Mouse (Mus musculus): ENCODE data around the gene Cst6. TPM values are rescaled to one million over a fixed set of nuclear protein-coding genes. Genes with fewer than 3 reads are reported as not detected.

The Cst6 gene
- polyA plus RNA-seq, 1 experiment from 2014 or later = 1.3 TPM

GRCm38 (mm10) chr19:5383326-5383725 lies 34.0 kb upstream of the Cst6 start:
- H3K4me2 ChIP-seq (replicated peaks; ENCODE audit: low read depth, low read length) = no peak overlapping the region
- peaks cover 79% of the 10 kb centered on the region for H3K36me3 ChIP-seq (ENCODE audit: control insufficient read depth, insufficient read depth, low read length)
- H3K4me1 ChIP-seq (ENCODE audit: control insufficient read depth, insufficient read depth, low read length) = peaks cover 8% of the 10 kb centered on the region
- H3K9ac ChIP-seq (ENCODE audit: low read depth, low read length) = no peak overlapping the region
- ATAC-seq (ENCODE audit: low FRiP score, low TSS enrichment) = no peak
- WGBS = 96% methylated on average over 12 of the region's 12 CpGs
- H3K4me3 ChIP-seq (ENCODE audit: low read length) = no peak overlapping the region
- H3K27me3 ChIP-seq (ENCODE audit: control insufficient read depth, insufficient read depth, low read length) = no peaks in the 10 kb centered on the region
- no peak overlapping the region for H3K27ac ChIP-seq (ENCODE audit: low read depth, low read length)
- H3K9me3 ChIP-seq (ENCODE audit: control insufficient read depth, low read length) = no peaks in the 10 kb centered on the region

- Histone ChIP-seq H3K9me3 (ENCODE audit: control insufficient read depth, low read length) (no peaks in the 10 kb centered on the region), H3K27me3 (ENCODE audit: control insufficient read depth, insufficient read depth, low read length) (no peaks in the 10 kb centered on the region), H3K4me3 (ENCODE audit: low read length) (no peak overlapping the region), H3K27ac (ENCODE audit: low read depth, low read length) (no peak overlapping the region), H3K9ac (ENCODE audit: low read depth, low read length) (no peak overlapping the region), H3K4me1 (ENCODE audit: control insufficient read depth, insufficient read depth, low read length) (no peaks in the 10 kb centered on the region), H3K4me2 (replicated peaks; ENCODE audit: low read depth, low read length) (no peak overlapping the region), H3K36me3 (ENCODE audit: control insufficient read depth, insufficient read depth, low read length) (peaks cover 64% of the 10 kb centered on the region)
- 95% methylated on average over 1 of the region's 1 CpGs for WGBS
- ATAC-seq (ENCODE audit: low FRiP score, low TSS enrichment) = no peak
Observed at GRCm38 (mm10) chr19:5377446-5377845, 28.1 kb upstream of the Cst6 start.

GRCm38 (mm10) chr19:5374748-5375147 lies 25.4 kb upstream of the Cst6 start:
- no peaks in the 10 kb centered on the region for H3K9me3 ChIP-seq (ENCODE audit: control insufficient read depth, low read length)
- peaks cover 62% of the 10 kb centered on the region for H3K36me3 ChIP-seq (ENCODE audit: control insufficient read depth, insufficient read depth, low read length)
- no peak overlapping the region for H3K4me3 ChIP-seq (ENCODE audit: low read length)
- H3K27ac ChIP-seq (ENCODE audit: low read depth, low read length) = no peak overlapping the region
- H3K27me3 ChIP-seq (ENCODE audit: control insufficient read depth, insufficient read depth, low read length) = no peaks in the 10 kb centered on the region
- ATAC-seq (ENCODE audit: low FRiP score, low TSS enrichment) = no peak
- H3K4me2 ChIP-seq (replicated peaks; ENCODE audit: low read depth, low read length) = no peak overlapping the region
- WGBS = 68% methylated on average over 4 of the region's 4 CpGs
- H3K9ac ChIP-seq (ENCODE audit: low read depth, low read length) = no peak overlapping the region
- H3K4me1 ChIP-seq (ENCODE audit: control insufficient read depth, insufficient read depth, low read length) = no peaks in the 10 kb centered on the region

GRCm38 (mm10) chr19:5374177-5374576 lies 24.8 kb upstream of the Cst6 start:
- Histone ChIP-seq H3K9me3 (ENCODE audit: control insufficient read depth, low read length) (no peaks in the 10 kb centered on the region), H3K9ac (ENCODE audit: low read depth, low read length) (no peak overlapping the region), H3K4me3 (ENCODE audit: low read length) (no peak overlapping the region), H3K27ac (ENCODE audit: low read depth, low read length) (no peak overlapping the region), H3K27me3 (ENCODE audit: control insufficient read depth, insufficient read depth, low read length) (no peaks in the 10 kb centered on the region), H3K4me2 (replicated peaks; ENCODE audit: low read depth, low read length) (no peak overlapping the region), H3K36me3 (ENCODE audit: control insufficient read depth, insufficient read depth, low read length) (peaks cover 62% of the 10 kb centered on the region), H3K4me1 (ENCODE audit: control insufficient read depth, insufficient read depth, low read length) (no peaks in the 10 kb centered on the region)
- WGBS = 88% methylated on average over 4 of the region's 4 CpGs
- no peak for ATAC-seq (ENCODE audit: low FRiP score, low TSS enrichment)

GRCm38 (mm10) chr19:5372724-5373123 lies 23.4 kb upstream of the Cst6 start:
- Histone ChIP-seq H3K27me3 (ENCODE audit: control insufficient read depth, insufficient read depth, low read length) (no peaks in the 10 kb centered on the region), H3K27ac (ENCODE audit: low read depth, low read length) (no peak overlapping the region), H3K4me3 (ENCODE audit: low read length) (no peak overlapping the region), H3K4me1 (ENCODE audit: control insufficient read depth, insufficient read depth, low read length) (0 out of 2 replicates have a peak, but pooled peaks cover 8% of the 10 kb centered on the region), H3K36me3 (ENCODE audit: control insufficient read depth, insufficient read depth, low read length) (peaks cover 59% of the 10 kb centered on the region), H3K9ac (ENCODE audit: low read depth, low read length) (no peak overlapping the region), H3K9me3 (ENCODE audit: control insufficient read depth, low read length) (no peaks in the 10 kb centered on the region), H3K4me2 (replicated peaks; ENCODE audit: low read depth, low read length) (no peak overlapping the region)
- 91% methylated on average over 7 of the region's 7 CpGs for WGBS
- ATAC-seq (ENCODE audit: low FRiP score, low TSS enrichment) = no peak

GRCm38 (mm10) chr19:5370932-5371331 lies 21.6 kb upstream of the Cst6 start:
- no peak overlapping the region for H3K27ac ChIP-seq (ENCODE audit: low read depth, low read length)
- no peak for ATAC-seq (ENCODE audit: low FRiP score, low TSS enrichment)
- peaks cover 50% of the 10 kb centered on the region for H3K36me3 ChIP-seq (ENCODE audit: control insufficient read depth, insufficient read depth, low read length)
- no peaks in the 10 kb centered on the region for H3K27me3 ChIP-seq (ENCODE audit: control insufficient read depth, insufficient read depth, low read length)
- H3K4me2 ChIP-seq (replicated peaks; ENCODE audit: low read depth, low read length) = no peak overlapping the region
- no peak overlapping the region for H3K9ac ChIP-seq (ENCODE audit: low read depth, low read length)
- H3K4me3 ChIP-seq (ENCODE audit: low read length) = no peak overlapping the region
- 0 out of 2 replicates have a peak, but pooled peaks cover 8% of the 10 kb centered on the region for H3K4me1 ChIP-seq (ENCODE audit: control insufficient read depth, insufficient read depth, low read length)
- no peaks in the 10 kb centered on the region for H3K9me3 ChIP-seq (ENCODE audit: control insufficient read depth, low read length)
- WGBS = 96% methylated on average over 3 of the region's 3 CpGs

GRCm38 (mm10) chr19:5367455-5367854 lies 18.1 kb upstream of the Cst6 start:
- WGBS = 10% methylated on average over 11 of the region's 11 CpGs
- Histone ChIP-seq H3K27me3 (ENCODE audit: control insufficient read depth, insufficient read depth, low read length) (no peaks in the 10 kb centered on the region), H3K4me1 (ENCODE audit: control insufficient read depth, insufficient read depth, low read length) (peaks cover 13% of the 10 kb centered on the region; the same call in 1 of the 2 replicates), H3K4me3 (ENCODE audit: low read length) (peak overlapping the region; percentile 86), H3K9ac (ENCODE audit: low read depth, low read length) (peak overlapping the region; percentile 91), H3K4me2 (replicated peaks; ENCODE audit: low read depth, low read length) (peak overlapping the region; percentile 92), H3K9me3 (ENCODE audit: control insufficient read depth, low read length) (no peaks in the 10 kb centered on the region), H3K27ac (ENCODE audit: low read depth, low read length) (no peak overlapping the region), H3K36me3 (ENCODE audit: control insufficient read depth, insufficient read depth, low read length) (peaks cover 62% of the 10 kb centered on the region)
- ATAC-seq (ENCODE audit: low FRiP score, low TSS enrichment) = no peak

GRCm38 (mm10) chr19:5367053-5367359 lies 17.6 kb upstream of the Cst6 start, which contains the start of gene Banf1:
Banf1 (minus strand) TSS chr19:5367168.
- H3K36me3 ChIP-seq (ENCODE audit: control insufficient read depth, insufficient read depth, low read length) = peaks cover 58% of the 10 kb centered on the region
- H3K4me2 ChIP-seq (replicated peaks; ENCODE audit: low read depth, low read length) = peak within 1 kb of the TSS; percentile 92
- H3K27me3 ChIP-seq (ENCODE audit: control insufficient read depth, insufficient read depth, low read length) = no peaks in the 10 kb centered on the region
- peak within 1 kb of the TSS; percentile 86 for H3K4me3 ChIP-seq (ENCODE audit: low read length)
- under 1% methylated on average over 33 of the region's 33 CpGs for WGBS
- peaks cover 13% of the 10 kb centered on the region; the same call in 1 of the 2 replicates for H3K4me1 ChIP-seq (ENCODE audit: control insufficient read depth, insufficient read depth, low read length)
- H3K9ac ChIP-seq (ENCODE audit: low read depth, low read length) = peak within 1 kb of the TSS; percentile 91
- H3K27ac ChIP-seq (ENCODE audit: low read depth, low read length) = peak within 1 kb of the TSS; percentile 97
- peak; percentile 36 for ATAC-seq (ENCODE audit: low FRiP score, low TSS enrichment)
- no peaks in the 10 kb centered on the region for H3K9me3 ChIP-seq (ENCODE audit: control insufficient read depth, low read length)

GRCm38 (mm10) chr19:5366175-5367052 lies 17.0 kb upstream of the Cst6 start, which contains the start of gene Eif1ad:
Eif1ad (plus strand) TSS chr19:5366741.
- H3K27ac ChIP-seq (ENCODE audit: low read depth, low read length) = peak within 1 kb of the TSS; percentile 97
- peaks cover 13% of the 10 kb centered on the region; the same call in 1 of the 2 replicates for H3K4me1 ChIP-seq (ENCODE audit: control insufficient read depth, insufficient read depth, low read length)
- peak within 1 kb of the TSS; percentile 86 for H3K4me3 ChIP-seq (ENCODE audit: low read length)
- no peaks in the 10 kb centered on the region for H3K9me3 ChIP-seq (ENCODE audit: control insufficient read depth, low read length)
- H3K27me3 ChIP-seq (ENCODE audit: control insufficient read depth, insufficient read depth, low read length) = no peaks in the 10 kb centered on the region
- peak within 1 kb of the TSS; percentile 92 for H3K4me2 ChIP-seq (replicated peaks; ENCODE audit: low read depth, low read length)
- peak; percentile 94 for ATAC-seq (ENCODE audit: low FRiP score, low TSS enrichment)
- H3K36me3 ChIP-seq (ENCODE audit: control insufficient read depth, insufficient read depth, low read length) = peaks cover 53% of the 10 kb centered on the region
- WGBS = under 1% methylated on average over 73 of the region's 92 CpGs
- peak within 1 kb of the TSS; percentile 91 for H3K9ac ChIP-seq (ENCODE audit: low read depth, low read length)
